Mouse (Mus musculus): ENCODE data around the gene Lce3a. TPM values are rescaled to one million over a fixed set of nuclear protein-coding genes. Genes with fewer than 3 reads are reported as not detected.

The Lce3a gene
- polyA plus RNA-seq, 1 experiment: not detected

DNA sequence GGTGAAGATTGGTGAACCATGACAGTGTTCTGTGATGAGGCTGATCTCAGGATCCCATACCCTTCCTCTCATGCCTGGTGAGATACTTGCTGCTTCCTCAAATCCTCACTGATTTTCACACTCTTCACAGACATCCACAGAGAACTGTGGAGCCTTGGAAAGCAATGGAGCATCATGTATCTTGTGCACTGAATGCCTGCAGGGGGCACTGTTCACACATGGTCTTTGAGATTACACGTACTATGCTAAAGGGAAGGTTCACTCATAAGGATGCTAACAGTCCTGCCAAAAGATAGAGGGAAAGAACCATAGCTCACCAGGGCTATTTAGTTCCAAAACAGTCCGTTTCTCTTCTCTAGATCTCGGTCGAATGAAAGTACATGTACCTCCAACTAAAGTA is 5.7 kb downstream of the Lce3a start:
- Histone ChIP-seq H3ac (ENCODE audit: control insufficient read depth, insufficient read length, low read depth) (no peak overlapping the region), H3K79me2 (ENCODE audit: control insufficient read depth, insufficient read depth) (no peaks in the 10 kb centered on the region), H3K79me3 (ENCODE audit: low read depth) (no peaks in the 10 kb centered on the region), H3K4me3 (ENCODE audit: insufficient read depth, poor library complexity, severe bottlenecking) (no peak overlapping the region), H3K36me3 (ENCODE audit: control insufficient read depth, insufficient read depth) (no peaks in the 10 kb centered on the region), H3K27me3 (ENCODE audit: control insufficient read depth, insufficient read depth, insufficient read length) (no peaks in the 10 kb centered on the region)
- TF ChIP-seq MAX (IDR thresholded peaks at IDR 0.05): no peak
- TF ChIP-seq CTCF (IDR thresholded peaks at IDR 0.05; ENCODE audit: control insufficient read depth, insufficient read depth, insufficient read length): peak; percentile 33

DNA sequence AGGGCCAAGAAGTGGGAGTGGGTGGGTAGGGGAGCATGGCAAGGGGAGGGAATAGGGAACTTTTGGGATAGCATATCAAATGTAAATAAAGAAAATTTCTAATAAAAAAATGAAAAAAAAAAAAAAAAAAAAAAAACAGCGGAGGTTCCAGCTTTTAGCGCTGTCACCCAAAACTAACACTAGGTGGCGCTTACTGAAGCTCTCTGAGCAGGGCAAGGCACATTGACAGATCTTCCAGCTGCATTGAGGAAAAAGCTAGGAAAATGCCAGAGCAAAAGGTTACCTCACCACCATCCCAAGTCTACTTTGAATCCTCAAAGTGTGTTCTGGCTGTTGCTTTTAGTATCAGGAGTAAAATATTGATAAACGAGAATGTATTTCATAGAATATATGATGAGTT is 18.5 kb downstream of the Lce3a start:
- no peak overlapping the region for H3ac ChIP-seq (ENCODE audit: control insufficient read depth, insufficient read length, low read depth)
- no peaks in the 10 kb centered on the region for H3K27me3 ChIP-seq (ENCODE audit: control insufficient read depth, insufficient read depth, insufficient read length)
- TF ChIP-seq CTCF (IDR thresholded peaks at IDR 0.05; ENCODE audit: control insufficient read depth, insufficient read depth, insufficient read length): peak; percentile 29
- no peak for TF ChIP-seq MYOD1 (IDR thresholded peaks at IDR 0.05; ENCODE audit: control insufficient read depth, insufficient read length, low read depth)
- no peaks in the 10 kb centered on the region for H3K79me2 ChIP-seq (ENCODE audit: control insufficient read depth, insufficient read depth)
- no peaks in the 10 kb centered on the region for H3K36me3 ChIP-seq (ENCODE audit: control insufficient read depth, insufficient read depth)
- no peak overlapping the region for H3K4me3 ChIP-seq (ENCODE audit: insufficient read depth, poor library complexity, severe bottlenecking)
- no peaks in the 10 kb centered on the region for H3K79me3 ChIP-seq (ENCODE audit: low read depth)

GRCm38 (mm10) chr3:92905182-92905581 is 20.8 kb downstream of the Lce3a start:
- no peak overlapping the region for H3K4me3 ChIP-seq (ENCODE audit: insufficient read depth, poor library complexity, severe bottlenecking)
- H3K36me3 ChIP-seq (ENCODE audit: control insufficient read depth, insufficient read depth): no peaks in the 10 kb centered on the region
- no peaks in the 10 kb centered on the region for H3K27me3 ChIP-seq (ENCODE audit: control insufficient read depth, insufficient read depth, insufficient read length)
- no peak overlapping the region for H3ac ChIP-seq (ENCODE audit: control insufficient read depth, insufficient read length, low read depth)
- TF ChIP-seq CEBPB (IDR thresholded peaks at IDR 0.05; ENCODE audit: low read depth): no peak
- TF ChIP-seq MYOD1 (IDR thresholded peaks at IDR 0.05; ENCODE audit: control insufficient read depth, insufficient read length, low read depth): no peak
- TF ChIP-seq FOSL1 (IDR thresholded peaks at IDR 0.05; ENCODE audit: insufficient read depth, low read length, poor library complexity, severe bottlenecking): no peak
- TF ChIP-seq USF1 (IDR thresholded peaks at IDR 0.05; ENCODE audit: low read depth): no peak
- no peak for TF ChIP-seq MYOG (IDR thresholded peaks at IDR 0.05; ENCODE audit: control insufficient read depth, extremely low read depth, insufficient read length)
- no peak for TF ChIP-seq CTCF (IDR thresholded peaks at IDR 0.05; ENCODE audit: control insufficient read depth, insufficient read depth, insufficient read length)
- TF ChIP-seq MAX (IDR thresholded peaks at IDR 0.05): no peak
- H3K79me3 ChIP-seq (ENCODE audit: low read depth): no peaks in the 10 kb centered on the region
- no peaks in the 10 kb centered on the region for H3K79me2 ChIP-seq (ENCODE audit: control insufficient read depth, insufficient read depth)

DNA sequence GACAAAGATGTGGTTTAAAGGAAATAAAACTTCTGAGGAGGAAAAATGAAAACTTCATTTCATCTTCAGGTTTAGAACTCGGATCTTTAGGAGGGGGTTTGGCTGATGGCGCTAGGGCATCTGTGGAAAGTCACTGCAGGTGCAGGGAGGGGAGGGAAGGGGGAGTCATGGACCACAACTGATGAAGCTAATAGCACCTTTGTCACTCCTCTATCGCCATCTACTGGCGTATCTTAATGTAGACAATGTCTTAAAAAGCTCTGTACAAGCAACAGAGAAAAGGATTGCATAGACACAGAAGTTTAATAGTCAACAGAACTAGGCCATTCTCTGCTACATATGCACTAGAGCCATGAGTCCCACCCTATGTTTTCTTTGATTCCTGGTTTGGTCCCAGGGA is 22.4 kb downstream of the Lce3a start:
- H3K4me3 ChIP-seq (ENCODE audit: insufficient read depth, poor library complexity, severe bottlenecking): no peak overlapping the region
- H3ac ChIP-seq (ENCODE audit: control insufficient read depth, insufficient read length, low read depth): no peak overlapping the region
- no peaks in the 10 kb centered on the region for H3K79me2 ChIP-seq (ENCODE audit: control insufficient read depth, insufficient read depth)
- no peaks in the 10 kb centered on the region for H3K36me3 ChIP-seq (ENCODE audit: control insufficient read depth, insufficient read depth)
- TF ChIP-seq MAX (IDR thresholded peaks at IDR 0.05): no peak
- TF ChIP-seq MYOD1 (IDR thresholded peaks at IDR 0.05; ENCODE audit: control insufficient read depth, insufficient read length, low read depth): no peak
- TF ChIP-seq CEBPB (IDR thresholded peaks at IDR 0.05; ENCODE audit: low read depth): no peak
- TF ChIP-seq FOSL1 (IDR thresholded peaks at IDR 0.05; ENCODE audit: insufficient read depth, low read length, poor library complexity, severe bottlenecking): no peak
- TF ChIP-seq CTCF (IDR thresholded peaks at IDR 0.05; ENCODE audit: control insufficient read depth, insufficient read depth, insufficient read length): no peak
- no peak for TF ChIP-seq USF1 (IDR thresholded peaks at IDR 0.05; ENCODE audit: low read depth)
- no peak for TF ChIP-seq MYOG (IDR thresholded peaks at IDR 0.05; ENCODE audit: control insufficient read depth, extremely low read depth, insufficient read length)
- no peaks in the 10 kb centered on the region for H3K27me3 ChIP-seq (ENCODE audit: control insufficient read depth, insufficient read depth, insufficient read length)
- no peaks in the 10 kb centered on the region for H3K79me3 ChIP-seq (ENCODE audit: low read depth)

GRCm38 (mm10) chr3:92902992-92903391 is 23.0 kb downstream of the Lce3a start:
- no peaks in the 10 kb centered on the region for H3K27me3 ChIP-seq (ENCODE audit: control insufficient read depth, insufficient read depth, insufficient read length)
- H3K79me3 ChIP-seq (ENCODE audit: low read depth): no peaks in the 10 kb centered on the region
- no peaks in the 10 kb centered on the region for H3K79me2 ChIP-seq (ENCODE audit: control insufficient read depth, insufficient read depth)
- no peaks in the 10 kb centered on the region for H3K36me3 ChIP-seq (ENCODE audit: control insufficient read depth, insufficient read depth)
- TF ChIP-seq CTCF (IDR thresholded peaks at IDR 0.05; ENCODE audit: control insufficient read depth, insufficient read depth, insufficient read length) (peak; percentile 19), CEBPB (IDR thresholded peaks at IDR 0.05; ENCODE audit: low read depth) (no peak)
- no peak overlapping the region for H3ac ChIP-seq (ENCODE audit: control insufficient read depth, insufficient read length, low read depth)
- no peak overlapping the region for H3K4me3 ChIP-seq (ENCODE audit: insufficient read depth, poor library complexity, severe bottlenecking)

DNA sequence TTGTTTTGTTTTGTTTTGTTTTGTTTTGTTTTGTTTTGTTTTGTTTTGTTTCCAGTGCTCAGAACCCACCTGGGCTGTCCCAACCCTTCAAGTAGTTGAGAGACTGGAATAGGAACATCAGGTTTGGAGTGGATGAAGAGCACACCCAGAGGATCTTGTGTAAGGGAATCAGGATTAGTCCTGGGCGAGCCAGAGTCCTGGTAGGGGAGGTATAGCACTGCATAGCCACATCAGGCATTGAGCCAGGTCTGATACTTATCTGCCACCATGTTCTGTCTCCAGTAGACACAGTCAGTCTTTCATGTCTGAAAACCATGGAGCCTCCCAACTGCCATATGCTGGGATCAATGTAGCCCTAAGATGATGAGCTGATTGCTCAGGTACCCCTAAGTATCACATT is 31.5 kb downstream of the Lce3a start:
- Histone ChIP-seq H3K79me3 (ENCODE audit: low read depth) (no peaks in the 10 kb centered on the region), H3K27me3 (ENCODE audit: control insufficient read depth, insufficient read depth, insufficient read length) (no peaks in the 10 kb centered on the region), H3K4me3 (ENCODE audit: insufficient read depth, poor library complexity, severe bottlenecking) (no peak overlapping the region), H3K79me2 (ENCODE audit: control insufficient read depth, insufficient read depth) (no peaks in the 10 kb centered on the region), H3K36me3 (ENCODE audit: control insufficient read depth, insufficient read depth) (no peaks in the 10 kb centered on the region), H3ac (ENCODE audit: control insufficient read depth, insufficient read length, low read depth) (no peak overlapping the region)
- TF ChIP-seq MYOG (IDR thresholded peaks at IDR 0.05; ENCODE audit: control insufficient read depth, extremely low read depth, insufficient read length): no peak
- no peak for TF ChIP-seq CTCF (IDR thresholded peaks at IDR 0.05; ENCODE audit: control insufficient read depth, insufficient read depth, insufficient read length)
- TF ChIP-seq CEBPB (IDR thresholded peaks at IDR 0.05; ENCODE audit: low read depth): no peak
- no peak for TF ChIP-seq MYOD1 (IDR thresholded peaks at IDR 0.05; ENCODE audit: control insufficient read depth, insufficient read length, low read depth)
- TF ChIP-seq FOSL1 (IDR thresholded peaks at IDR 0.05; ENCODE audit: insufficient read depth, low read length, poor library complexity, severe bottlenecking): no peak
- TF ChIP-seq USF1 (IDR thresholded peaks at IDR 0.05; ENCODE audit: low read depth): no peak
- TF ChIP-seq MAX (IDR thresholded peaks at IDR 0.05): no peak

Measured in C2C12 (cell line).